Mouse (Mus musculus): ENCODE data around the gene Rab9b.

Gene Rab9b

DNA sequence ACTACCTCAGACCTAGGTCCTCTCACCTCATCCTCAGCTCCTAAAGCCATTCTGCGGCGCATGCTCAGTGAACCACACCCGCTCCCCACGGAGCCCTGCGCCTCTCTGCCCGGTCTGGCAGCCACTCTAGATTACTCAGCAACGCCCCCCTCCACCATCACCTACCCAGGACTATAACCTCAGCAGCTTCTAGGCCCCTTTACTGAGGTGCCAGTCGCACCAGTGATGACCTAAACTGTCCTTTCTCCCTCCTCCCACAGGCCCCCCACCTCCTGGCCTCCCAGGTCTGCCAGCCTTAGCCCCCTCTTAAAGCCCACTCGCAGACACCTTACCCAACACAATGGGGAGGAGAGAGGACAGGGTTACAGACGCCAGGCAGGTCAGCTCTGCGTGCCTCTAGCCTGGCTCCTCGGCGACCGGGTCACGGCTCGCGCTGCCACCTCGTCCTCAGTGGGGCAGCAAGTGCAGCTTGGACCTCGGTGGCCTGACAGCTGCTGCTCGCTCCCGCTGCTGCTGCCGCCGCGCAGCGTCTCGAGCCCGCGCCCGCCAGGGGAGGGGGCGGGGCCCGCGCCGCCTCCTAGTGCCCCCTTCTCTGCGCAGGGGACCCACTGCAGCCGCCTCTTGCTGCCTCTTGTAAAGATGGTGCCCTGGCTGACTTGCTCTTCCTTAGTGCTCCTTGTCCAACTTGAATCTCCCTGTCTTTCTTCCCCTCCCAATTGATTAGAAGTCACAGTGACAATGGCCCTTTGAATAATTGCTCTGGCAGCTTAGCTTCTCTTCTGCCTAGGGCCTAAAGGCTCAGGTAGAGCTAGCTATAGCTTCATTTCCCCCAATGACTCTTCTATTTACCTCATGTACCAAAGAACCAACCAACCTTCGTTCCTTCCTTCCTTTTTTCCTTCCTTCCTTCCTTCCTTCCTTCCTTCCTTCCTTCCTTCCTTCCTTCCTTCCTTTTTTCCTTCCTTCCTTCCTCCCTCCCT, at the start of gene Rab9b:
Gene Rab9b, minus strand, starts transcription at position 695 of the 980 bp plus-strand sequence.
- no peak for DNase-seq (ENCODE audit: low spot score in 2 of 2)

DNA sequence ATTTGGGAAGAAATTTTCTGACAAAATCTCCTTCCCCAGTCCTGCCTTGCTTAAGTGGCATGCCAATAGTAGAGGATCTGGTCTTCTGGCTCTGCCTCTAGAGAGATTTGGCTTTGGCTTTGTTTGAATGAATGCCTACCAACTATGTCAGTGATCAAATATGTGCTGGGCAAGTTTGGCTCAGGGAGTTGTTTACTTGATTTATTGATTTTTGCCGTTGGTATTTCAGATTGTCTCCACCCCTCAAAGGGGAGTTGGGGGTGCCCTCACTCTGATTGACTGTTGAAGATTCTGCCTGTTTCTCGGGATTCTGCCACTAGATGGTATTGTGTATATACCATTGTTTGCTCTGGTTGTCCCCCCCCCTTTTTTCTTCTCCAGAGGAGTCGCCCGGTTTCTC, 35.8 kb upstream of the Rab9b start:
- DNase-seq (ENCODE audit: low spot score in 2 of 2), result no peak

DNA sequence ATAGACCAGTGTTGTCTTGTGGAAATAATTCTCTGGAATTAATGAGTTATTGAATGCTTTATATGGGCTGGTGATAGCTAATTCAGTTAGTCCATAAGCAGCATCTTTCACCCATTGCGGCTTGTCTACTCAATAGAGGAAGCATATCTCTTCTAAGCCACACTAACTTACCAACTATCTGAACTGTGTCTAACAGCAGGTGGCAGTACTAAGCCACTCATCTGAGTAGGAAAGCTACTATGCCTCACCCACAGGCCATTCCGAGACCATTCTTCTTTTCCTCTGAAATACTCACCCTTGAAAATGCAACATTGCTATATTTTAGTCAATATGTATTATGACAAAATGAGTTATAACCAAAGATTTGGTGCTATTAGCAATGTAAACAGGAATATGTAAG, 27.2 kb upstream of the Rab9b start:
- no peak for DNase-seq (ENCODE audit: low spot score in 2 of 2)

DNA sequence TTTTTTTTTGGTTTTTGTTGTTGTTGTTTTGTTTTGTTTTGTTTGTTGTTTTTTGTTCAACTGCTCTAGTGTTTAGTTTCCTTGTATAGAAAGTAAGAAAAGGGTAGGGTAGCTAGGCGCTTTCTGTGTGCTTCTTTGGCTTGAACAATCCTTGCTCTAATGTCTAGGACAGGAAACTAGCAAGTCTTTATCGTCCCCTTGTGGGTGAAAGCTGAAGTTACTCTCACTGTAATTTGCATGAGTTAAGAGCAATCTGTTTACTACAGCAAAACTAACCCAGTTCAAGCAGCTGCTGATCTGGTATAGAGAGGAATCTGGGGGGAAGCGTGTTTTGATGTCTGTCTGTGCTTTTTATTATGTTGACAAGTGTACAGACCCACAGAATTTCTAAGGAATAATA, 18.3 kb downstream of the Rab9b start:
- DNase-seq (ENCODE audit: low spot score in 2 of 2), result no peak

DNA sequence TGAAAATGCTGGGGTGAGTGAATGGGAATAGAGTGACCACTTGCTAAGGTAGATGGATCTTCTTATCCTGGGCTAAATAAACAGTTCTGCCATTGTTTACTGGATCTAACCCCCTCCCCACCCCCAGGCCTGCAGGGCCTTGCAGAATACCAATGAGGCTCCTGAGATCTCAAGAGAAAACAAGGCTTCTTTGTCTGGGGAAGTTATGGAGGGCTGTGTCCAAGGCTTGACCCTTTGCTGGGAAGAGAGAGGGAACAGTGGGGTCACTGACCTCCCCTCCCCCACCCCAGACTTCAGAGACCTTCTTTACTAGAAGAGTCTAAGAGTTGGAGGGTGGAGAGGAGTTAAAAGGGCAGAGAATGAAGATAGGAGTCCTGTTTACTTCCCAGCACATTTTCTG, 39.9 kb downstream of the Rab9b start:
- no peak for DNase-seq (ENCODE audit: low spot score in 2 of 2)

DNA sequence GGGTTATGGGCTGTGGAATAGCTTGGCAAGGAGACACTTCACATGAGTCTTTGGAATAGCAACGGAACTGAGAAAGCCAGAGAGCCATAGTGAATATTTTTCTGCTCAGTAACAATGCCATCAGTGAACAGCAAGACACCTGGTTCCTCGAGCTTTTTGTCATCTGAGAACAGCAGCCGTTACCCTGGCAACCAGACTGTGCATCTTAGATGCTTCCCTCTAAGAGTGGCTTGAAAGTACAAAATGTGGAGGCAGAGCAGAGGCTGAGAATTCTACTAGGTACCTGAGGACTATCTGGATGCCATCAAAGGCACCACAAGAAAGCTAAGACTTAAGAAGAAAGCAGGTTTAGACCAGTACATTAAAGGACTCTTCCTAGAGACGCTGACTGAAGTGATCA, 43.5 kb downstream of the Rab9b start:
- DNase-seq (ENCODE audit: low spot score in 2 of 2), result no peak

DNA sequence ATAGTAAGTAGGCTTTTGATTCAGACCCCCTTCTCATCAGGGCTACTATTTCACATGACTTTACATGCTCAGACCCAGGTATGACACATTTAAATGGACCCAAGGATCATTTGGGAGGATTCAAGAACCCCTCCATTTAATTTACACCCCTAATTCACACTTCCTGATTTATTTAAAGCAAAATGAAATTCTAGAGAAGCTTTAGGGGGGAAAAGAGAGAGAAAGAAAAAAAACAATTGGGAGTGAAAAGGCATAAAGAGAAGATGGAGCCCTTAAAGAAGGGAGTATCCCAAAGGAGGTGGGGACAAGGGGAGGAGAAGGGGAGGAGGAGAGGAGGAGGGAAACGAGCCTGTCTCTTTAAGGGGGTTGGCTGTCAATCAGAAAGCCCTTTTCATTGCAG, 46.2 kb downstream of the Rab9b start, which contains the start of gene Plp1:
Gene Plp1, plus strand, starts transcription at position 301 of the 400 bp plus-strand sequence.
- DNase-seq (ENCODE audit: low spot score in 2 of 2), result no peak

DNA sequence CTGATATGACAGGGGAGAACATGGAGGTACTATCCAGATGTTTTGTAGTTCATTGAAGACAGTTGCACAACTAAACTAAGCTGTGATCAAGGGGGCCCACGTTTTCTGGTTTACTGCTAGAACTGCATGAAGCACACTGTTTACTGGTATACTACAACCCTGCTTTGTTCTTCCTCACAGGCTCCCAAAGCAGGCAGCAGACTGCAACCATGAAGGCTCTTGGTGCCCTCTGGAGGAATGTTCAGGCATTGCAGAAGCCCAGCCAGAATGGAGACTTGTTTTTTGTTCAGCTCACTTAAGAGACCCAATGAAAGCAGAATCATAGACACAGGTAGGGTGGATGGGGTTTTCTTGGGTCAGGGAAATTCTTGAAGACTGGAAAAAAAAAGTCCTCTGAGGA, 48.3 kb downstream of the Rab9b start:
- DNase-seq (ENCODE audit: low spot score in 2 of 2), result peak; percentile 4 to 28

DNA sequence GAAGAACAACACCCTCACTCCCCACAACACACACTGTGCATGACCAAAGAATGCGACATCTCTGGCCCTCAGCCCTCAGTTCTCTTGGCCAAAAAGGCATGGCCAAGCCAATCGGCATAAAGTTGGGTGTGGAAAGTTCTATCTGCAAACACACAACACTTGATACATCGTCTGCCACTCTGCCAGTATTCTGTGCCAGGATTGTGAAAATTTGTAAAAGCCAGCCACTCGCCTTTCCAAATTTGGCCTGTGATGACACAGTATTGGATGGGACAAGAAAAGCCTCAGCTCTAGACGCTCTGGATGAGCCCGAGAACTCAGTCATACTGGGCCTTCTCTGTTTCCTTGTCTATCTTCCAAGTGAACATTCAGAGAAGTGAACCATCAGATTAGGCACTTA, 48.8 kb downstream of the Rab9b start:
- DNase-seq (ENCODE audit: low spot score in 2 of 2), result peak; percentile 1 to 4
